Mouse (Mus musculus): ENCODE data around the gene Aprt.

- TF ChIP-seq POLR2A (IDR thresholded peaks at IDR 0.05; ENCODE audit: low read depth, low read length) (no peak), CTCF (IDR thresholded peaks at IDR 0.05; ENCODE audit: extremely low read depth, insufficient read depth, insufficient read length, insufficient replicate concordance) (no peak)
Measured at GRCm38 (mm10) chr8:122526084-122526483, 50.6 kb downstream of the Aprt start.
